Comparison of ENCODE assay signal across 19 mouse cellular contexts in genomic region chr7:31290208-31290607, GRCm38 (mm10). TPM values are rescaled to one million over a fixed set of nuclear protein-coding genes. Genes with fewer than 3 reads are reported as not detected.
DNase-seq lines count a peak whose midpoint lies in the region.
"Had no signal": no experiment of that assay in that cellular context is flagged by ENCODE, and none has a peak within 500 bp of the region (broad histone marks: within the 10 kb centered on the region; RNA-seq: fewer than 3 reads in every experiment).

Scgb2b2 (plus strand) TSS chr7:31290508.

- H3K4me3 ChIP-seq in heart, embryonic 10.5 days, result no peak within 1 kb of the TSS

- H3K27me3 ChIP-seq in heart, embryonic 10.5 days (ENCODE audit: insufficient read depth, poor library complexity, severe bottlenecking), result no peaks in the 10 kb centered on the region

- peaks cover 16% of the 10 kb centered on the region; the same call in 1 of the 2 replicates for H3K9me3 ChIP-seq in heart, embryonic 10.5 days

- H3K27ac ChIP-seq in heart, embryonic 10.5 days, result no peak within 1 kb of the TSS

- 73% methylated on average over 5 of the region's 5 CpGs for WGBS in heart, embryonic 10.5 days

- H3K4me1 ChIP-seq in heart, embryonic 10.5 days, result no peaks in the 10 kb centered on the region

- peak; percentile 73 for DNase-seq in heart, adult 11 months
- no peak for DNase-seq in heart, embryonic 10.5 days (ENCODE audit: low spot score)
- DNase-seq: adrenal gland, adult 2 months; adrenal gland, adult 8-10 months; adrenal gland, postnatal 10 days; adrenal gland, postnatal 14 days; adrenal gland, postnatal 25 days; adrenal gland, postnatal 36 days; B cell, adult 2 months; cerebellum, adult 11 months; cerebellum, adult 11-12 months; cerebellum, adult 18-20 months; cerebellum, adult 2 months had no signal

- no peaks in the 10 kb centered on the region for H3K36me3 ChIP-seq in heart, embryonic 10.5 days
- H3K36me3 ChIP-seq: G1E had no signal

RNA-seq across cellular contexts. Expression of gene Scgb2b2, which starts in this region (rescaled TPM):
- not detected in 2 replicates for polyA plus RNA-seq in heart, embryonic 10.5 days (2016; fragmentation: Nextera tagmentation; extraction: Ambion mirVana)
- polyA plus RNA-seq: activated CD4-positive, CD25-positive, alpha-beta regulatory T cell, adult 4 months; adrenal gland, adult 2 months; brain, embryonic 14.5 days; C2C12; CD4-positive, CD25-positive, alpha-beta regulatory T cell, adult 4 months; cerebellum, adult 2 months; G1E; Patski had no signal
